Mouse (Mus musculus): ENCODE data around the gene Pth1r. TPM values are rescaled to one million over a fixed set of nuclear protein-coding genes. Genes with fewer than 3 reads are reported as not detected.

Gene Pth1r
- polyA plus RNA-seq, 1 experiment from 2014 or later = 11.0 TPM

GRCm38 (mm10) chr9:110743456-110744323 is 3.3 kb downstream of the Pth1r start:
- Histone ChIP-seq H3K9me3 (ENCODE audit: control insufficient read depth, low read length) (no peaks in the 10 kb centered on the region), H3K27me3 (replicated peaks; ENCODE audit: control insufficient read depth, insufficient read depth, low read length) (peaks cover 63% of the 10 kb centered on the region), H3K36me3 (ENCODE audit: control insufficient read depth, insufficient read depth, low read length) (no peaks in the 10 kb centered on the region), H3K4me2 (peak overlapping the region; percentile 82), H3K4me1 (replicated peaks; ENCODE audit: control insufficient read depth, insufficient read depth, low read length) (peaks cover 15% of the 10 kb centered on the region; the same call in 1 of the 2 replicates), H3K27ac (ENCODE audit: low read depth, low read length) (peak overlapping the region; percentile 65; the same call in 1 of the 2 replicates), H3K9ac (ENCODE audit: low read depth, low read length) (peak overlapping the region; percentile 57), H3K4me3 (ENCODE audit: low read depth, low read length) (peak overlapping the region; percentile 64)
- DNase-seq (ENCODE audit: low spot score) (no peak), ATAC-seq (replicated peaks; ENCODE audit: low FRiP score) (no peak)
- 4% methylated on average over 53 of the region's 63 CpGs for WGBS

DNA sequence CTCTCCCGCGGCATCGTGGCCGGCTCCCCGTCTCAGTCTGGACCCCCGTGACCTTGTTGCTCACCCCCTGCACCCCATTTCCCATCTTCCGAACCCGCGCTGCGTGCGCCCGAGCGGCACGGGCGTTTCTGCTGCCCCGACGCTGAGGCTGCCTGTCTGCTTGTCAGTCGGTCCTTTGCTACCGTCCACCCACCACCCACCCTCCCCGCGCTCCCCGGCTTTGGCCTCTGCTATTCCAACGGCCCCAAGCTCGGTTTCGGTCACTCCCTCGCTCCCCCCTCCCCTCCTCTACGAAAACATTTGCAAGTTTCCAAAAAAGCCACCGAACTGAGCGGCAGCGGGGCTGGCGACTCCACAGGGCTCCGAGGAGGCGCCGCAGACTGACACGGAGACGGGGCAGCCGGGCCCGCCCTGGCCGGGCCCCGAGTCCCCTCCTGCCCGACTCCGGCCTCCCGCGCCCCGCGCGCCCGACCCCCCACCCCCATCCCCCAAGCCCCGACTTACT is 3.9 kb downstream of the Pth1r start:
- H3K4me2 ChIP-seq = peak overlapping the region; percentile 82
- no peaks in the 10 kb centered on the region for H3K36me3 ChIP-seq (ENCODE audit: control insufficient read depth, insufficient read depth, low read length)
- peak overlapping the region; percentile 64 for H3K4me3 ChIP-seq (ENCODE audit: low read depth, low read length)
- H3K9ac ChIP-seq (ENCODE audit: low read depth, low read length) = peak overlapping the region; percentile 57
- peaks cover 63% of the 10 kb centered on the region for H3K27me3 ChIP-seq (replicated peaks; ENCODE audit: control insufficient read depth, insufficient read depth, low read length)
- no peaks in the 10 kb centered on the region for H3K9me3 ChIP-seq (ENCODE audit: control insufficient read depth, low read length)
- ATAC-seq (replicated peaks; ENCODE audit: low FRiP score) (no peak), DNase-seq (ENCODE audit: low spot score) (peak; percentile 70)
- H3K27ac ChIP-seq (ENCODE audit: low read depth, low read length) = peak overlapping the region; percentile 65; the same call in 1 of the 2 replicates
- WGBS = under 1% methylated on average over 49 of the region's 49 CpGs
- H3K4me1 ChIP-seq (replicated peaks; ENCODE audit: control insufficient read depth, insufficient read depth, low read length) = peaks cover 15% of the 10 kb centered on the region; the same call in 1 of the 2 replicates

DNA sequence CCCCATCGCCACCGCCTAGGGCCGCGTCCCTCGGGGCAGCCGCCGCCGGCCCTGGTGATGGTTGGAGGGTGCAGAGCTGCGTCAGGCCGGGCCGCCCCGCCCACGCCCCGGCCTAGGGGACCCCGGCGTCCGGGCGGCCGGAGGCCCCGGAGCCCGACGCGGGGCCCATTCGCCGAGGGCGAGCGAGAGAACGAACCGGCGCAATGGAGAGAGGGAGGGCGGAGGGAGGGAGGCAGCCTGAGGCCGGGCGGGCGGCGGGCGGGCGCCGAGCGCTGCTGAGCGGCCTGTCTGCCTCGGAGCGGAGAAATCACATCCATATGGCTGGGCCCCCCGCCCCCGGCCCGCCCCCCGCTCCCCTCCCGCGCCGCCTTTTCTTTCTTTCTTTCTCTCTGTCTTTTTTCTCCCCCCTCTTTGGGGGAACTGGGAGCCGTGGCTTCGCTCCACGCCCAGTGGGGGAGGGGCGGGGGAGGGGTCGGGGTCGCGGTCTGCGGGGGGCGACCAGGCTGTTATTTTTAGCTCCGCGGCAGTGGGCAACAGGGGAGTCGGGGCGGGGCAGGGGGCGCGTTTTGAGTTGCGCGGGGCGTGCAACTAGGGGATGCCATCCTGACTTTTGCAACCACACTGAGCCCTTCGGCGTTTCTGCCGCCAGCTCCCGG is 4.5 kb downstream of the Pth1r start:
- Histone ChIP-seq H3K9ac (ENCODE audit: low read depth, low read length) (peak overlapping the region; percentile 57), H3K9me3 (ENCODE audit: control insufficient read depth, low read length) (no peaks in the 10 kb centered on the region), H3K4me1 (replicated peaks; ENCODE audit: control insufficient read depth, insufficient read depth, low read length) (peaks cover 15% of the 10 kb centered on the region; the same call in 1 of the 2 replicates), H3K36me3 (ENCODE audit: control insufficient read depth, insufficient read depth, low read length) (no peaks in the 10 kb centered on the region), H3K4me2 (peak overlapping the region; percentile 82), H3K4me3 (ENCODE audit: low read depth, low read length) (peak overlapping the region; percentile 64), H3K27ac (ENCODE audit: low read depth, low read length) (peak overlapping the region; percentile 65; the same call in 1 of the 2 replicates), H3K27me3 (replicated peaks; ENCODE audit: control insufficient read depth, insufficient read depth, low read length) (peaks cover 63% of the 10 kb centered on the region)
- 1% methylated on average over 62 of the region's 71 CpGs for WGBS
- DNase-seq (ENCODE audit: low spot score) (peak; percentile 60), ATAC-seq (replicated peaks; ENCODE audit: low FRiP score) (peak; percentile 53)

DNA sequence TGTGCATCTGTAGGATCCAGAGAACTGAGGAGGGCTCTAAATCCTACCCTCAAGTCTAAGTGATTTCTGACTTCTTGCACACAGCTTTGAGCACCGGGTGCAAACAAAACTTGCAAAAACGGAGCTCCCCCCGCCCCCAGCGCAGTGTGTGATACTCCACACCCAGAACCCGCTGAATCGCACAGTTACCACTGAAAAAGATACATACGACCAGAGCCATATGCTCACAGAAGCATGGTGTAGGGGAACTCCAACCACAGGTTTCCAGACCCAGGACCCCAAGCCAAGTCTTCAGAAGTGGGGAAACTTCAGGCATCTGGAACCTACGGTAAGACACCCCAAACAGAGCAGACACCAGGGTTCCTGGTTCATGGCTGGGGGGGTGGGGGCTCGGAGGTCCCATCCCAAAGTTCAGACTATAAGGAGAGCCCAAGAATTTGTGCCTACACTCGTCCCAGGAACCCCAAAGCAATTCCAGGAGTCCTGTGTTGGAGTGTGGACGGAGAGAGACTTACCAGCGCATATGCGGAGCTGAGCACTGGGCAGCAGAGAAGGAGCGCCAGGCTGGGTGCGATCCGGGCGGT is 5.1 kb downstream of the Pth1r start, which contains the start of gene Myl3:
Gene Myl3, plus strand, starts transcription at position 151 of the 584 bp plus-strand sequence.
- DNase-seq (ENCODE audit: low spot score) = no peak
- H3K9ac ChIP-seq (ENCODE audit: low read depth, low read length) = peak within 1 kb of the TSS; percentile 57
- peak within 1 kb of the TSS; percentile 82 for H3K4me2 ChIP-seq
- H3K9me3 ChIP-seq (ENCODE audit: control insufficient read depth, low read length) = no peaks in the 10 kb centered on the region
- H3K36me3 ChIP-seq (ENCODE audit: control insufficient read depth, insufficient read depth, low read length) = no peaks in the 10 kb centered on the region
- peak within 1 kb of the TSS; percentile 64 for H3K4me3 ChIP-seq (ENCODE audit: low read depth, low read length)
- peaks cover 63% of the 10 kb centered on the region for H3K27me3 ChIP-seq (replicated peaks; ENCODE audit: control insufficient read depth, insufficient read depth, low read length)
- H3K27ac ChIP-seq (ENCODE audit: low read depth, low read length) = peak within 1 kb of the TSS; percentile 65; the same call in 1 of the 2 replicates
- WGBS = 3% methylated on average over 17 of the region's 17 CpGs
- no peak for ATAC-seq (replicated peaks; ENCODE audit: low FRiP score)
- peaks cover 12% of the 10 kb centered on the region; the same call in 1 of the 2 replicates for H3K4me1 ChIP-seq (replicated peaks; ENCODE audit: control insufficient read depth, insufficient read depth, low read length)

GRCm38 (mm10) chr9:110739961-110740360 is 7.0 kb downstream of the Pth1r start:
- Histone ChIP-seq H3K4me2 (no peak overlapping the region), H3K27ac (ENCODE audit: low read depth, low read length) (no peak overlapping the region), H3K4me3 (ENCODE audit: low read depth, low read length) (no peak overlapping the region), H3K36me3 (ENCODE audit: control insufficient read depth, insufficient read depth, low read length) (no peaks in the 10 kb centered on the region), H3K9ac (ENCODE audit: low read depth, low read length) (no peak overlapping the region), H3K27me3 (replicated peaks; ENCODE audit: control insufficient read depth, insufficient read depth, low read length) (peaks cover 63% of the 10 kb centered on the region), H3K9me3 (ENCODE audit: control insufficient read depth, low read length) (no peaks in the 10 kb centered on the region), H3K4me1 (replicated peaks; ENCODE audit: control insufficient read depth, insufficient read depth, low read length) (0 out of 2 replicates have a peak, but pooled peaks cover 5% of the 10 kb centered on the region)
- DNase-seq (ENCODE audit: low spot score) (no peak), ATAC-seq (replicated peaks; ENCODE audit: low FRiP score) (no peak)
- 78% methylated on average over 7 of the region's 7 CpGs for WGBS

DNA sequence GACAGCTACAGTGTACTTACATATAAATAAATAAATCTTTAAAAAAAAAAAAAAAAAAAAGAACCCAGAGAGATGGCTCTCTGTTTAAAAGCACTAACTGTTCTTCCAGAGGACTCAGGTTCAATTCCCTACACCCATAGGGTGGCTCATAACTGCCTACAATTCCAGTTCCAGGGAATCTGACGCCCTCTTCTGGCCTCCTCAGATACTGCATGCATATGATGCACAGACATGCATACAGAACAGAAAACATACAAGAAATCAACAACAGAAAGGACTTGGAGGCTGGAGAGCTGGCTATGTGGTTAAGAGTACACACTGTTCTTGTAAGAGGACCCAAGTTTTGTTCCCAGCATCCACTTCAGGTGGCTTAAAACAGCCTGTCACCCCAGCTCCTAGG is 8.9 kb downstream of the Pth1r start:
- no peaks in the 10 kb centered on the region for H3K36me3 ChIP-seq (ENCODE audit: control insufficient read depth, insufficient read depth, low read length)
- H3K9ac ChIP-seq (ENCODE audit: low read depth, low read length) = no peak overlapping the region
- ATAC-seq (replicated peaks; ENCODE audit: low FRiP score) (no peak), DNase-seq (ENCODE audit: low spot score) (no peak)
- peaks cover 6% of the 10 kb centered on the region for H3K4me1 ChIP-seq (replicated peaks; ENCODE audit: control insufficient read depth, insufficient read depth, low read length)
- 29% methylated on average over 1 of the region's 1 CpGs for WGBS
- peaks cover 45% of the 10 kb centered on the region for H3K27me3 ChIP-seq (replicated peaks; ENCODE audit: control insufficient read depth, insufficient read depth, low read length)
- no peak overlapping the region for H3K27ac ChIP-seq (ENCODE audit: low read depth, low read length)
- H3K4me2 ChIP-seq = no peak overlapping the region
- no peaks in the 10 kb centered on the region for H3K9me3 ChIP-seq (ENCODE audit: control insufficient read depth, low read length)
- no peak overlapping the region for H3K4me3 ChIP-seq (ENCODE audit: low read depth, low read length)

GRCm38 (mm10) chr9:110736362-110736761 is 10.6 kb downstream of the Pth1r start:
- Histone ChIP-seq H3K27me3 (replicated peaks; ENCODE audit: control insufficient read depth, insufficient read depth, low read length) (peaks cover 28% of the 10 kb centered on the region), H3K4me1 (replicated peaks; ENCODE audit: control insufficient read depth, insufficient read depth, low read length) (peaks cover 10% of the 10 kb centered on the region), H3K27ac (ENCODE audit: low read depth, low read length) (no peak overlapping the region), H3K36me3 (ENCODE audit: control insufficient read depth, insufficient read depth, low read length) (no peaks in the 10 kb centered on the region), H3K4me2 (no peak overlapping the region), H3K4me3 (ENCODE audit: low read depth, low read length) (no peak overlapping the region), H3K9me3 (ENCODE audit: control insufficient read depth, low read length) (no peaks in the 10 kb centered on the region), H3K9ac (ENCODE audit: low read depth, low read length) (no peak overlapping the region)
- DNase-seq (ENCODE audit: low spot score) (no peak), ATAC-seq (replicated peaks; ENCODE audit: low FRiP score) (no peak)
- 60% methylated on average over 9 of the region's 9 CpGs for WGBS

DNA sequence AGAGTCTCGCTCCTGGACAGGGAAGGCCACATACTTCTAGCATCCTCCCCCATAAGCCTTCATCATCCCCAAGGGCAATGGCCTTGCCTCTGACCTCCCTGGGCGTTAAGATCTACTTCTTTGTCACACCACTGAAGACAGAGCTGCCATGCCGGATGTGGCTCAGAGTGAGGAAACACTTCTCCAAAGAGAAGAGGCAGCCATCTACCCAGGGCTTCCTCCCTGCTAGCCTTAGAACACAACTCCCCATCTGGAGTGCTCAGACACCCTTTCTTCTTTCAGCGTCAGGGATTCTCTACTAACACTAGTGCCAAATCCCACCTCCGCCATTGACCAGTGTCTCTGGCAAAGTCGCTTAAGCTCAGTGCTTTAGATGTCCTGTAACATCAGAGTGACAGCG is 12.8 kb downstream of the Pth1r start:
- Histone ChIP-seq H3K27me3 (replicated peaks; ENCODE audit: control insufficient read depth, insufficient read depth, low read length) (peaks cover 15% of the 10 kb centered on the region), H3K4me2 (no peak overlapping the region), H3K4me3 (ENCODE audit: low read depth, low read length) (no peak overlapping the region), H3K9ac (ENCODE audit: low read depth, low read length) (no peak overlapping the region), H3K36me3 (ENCODE audit: control insufficient read depth, insufficient read depth, low read length) (no peaks in the 10 kb centered on the region), H3K27ac (ENCODE audit: low read depth, low read length) (no peak overlapping the region), H3K9me3 (ENCODE audit: control insufficient read depth, low read length) (no peaks in the 10 kb centered on the region), H3K4me1 (replicated peaks; ENCODE audit: control insufficient read depth, insufficient read depth, low read length) (peaks cover 10% of the 10 kb centered on the region)
- ATAC-seq (replicated peaks; ENCODE audit: low FRiP score) = no peak
- no peak for DNase-seq (ENCODE audit: low spot score)
- WGBS = 61% methylated on average over 7 of the region's 7 CpGs

Measured in liver, embryonic 11.5 days (tissue).